Mouse (Mus musculus) CH12.LX (cell line): ENCODE measurements around the gene Rnf145. TPM values are rescaled to one million over a fixed set of nuclear protein-coding genes. Genes with fewer than 3 reads are reported as not detected.

Experiments used
- DNase-seq: peaks from one replicate; pipeline ENCODE4 v3.0.0-alpha.2; 2013; ENCODE audit errors: extremely low read depth
- H3K27ac ChIP-seq: 2 replicates; pipeline ENCODE4 v1.5.1; 2012; ENCODE audit warnings: low read depth, mild to moderate bottlenecking, control low read depth, moderate library complexity; ENCODE audit not compliant: insufficient read depth
- H3K27me3 ChIP-seq: replicated peaks from 2 replicates; pipeline ENCODE3; 2012; ENCODE audit warnings: inconsistent platforms
- H3K36me3 ChIP-seq, 2 experiments: replicated peaks in 1 of 2; 2 replicates each; pipeline versions ENCODE3 to v1.6.1; 2012; ENCODE audit warnings: inconsistent platforms in 1 of 2, low read length in 1 of 2, mild to moderate bottlenecking in 1 of 2, mixed read lengths in 1 of 2, moderate library complexity in 1 of 2; ENCODE audit not compliant: control insufficient read depth in 1 of 2, insufficient read depth in 1 of 2
- H3K4me1 ChIP-seq, 2 experiments: 2 replicates each; pipeline ENCODE4 v1.6.1; 2012; ENCODE audit warnings: inconsistent platforms in 1 of 2, moderate library complexity in 1 of 2; ENCODE audit not compliant: insufficient read depth in 2 of 2, control insufficient read depth in 1 of 2
- H3K4me2 ChIP-seq: 2 replicates; pipeline ENCODE4 v1.6.1; 2012; ENCODE audit warnings: low read depth, mild to moderate bottlenecking, control low read depth; ENCODE audit not compliant: poor library complexity, insufficient read depth, severe bottlenecking
- H3K4me3 ChIP-seq, 3 experiments: fragments of 150-350 bp in 1 of 3; sonication (generic) in 1 of 3; replicated peaks in 1 of 3; 2 replicates each; pipeline versions ENCODE3 to v1.5.1; 2011 to 2012; ENCODE audit warnings: low read depth in 2 of 3, low read length in 2 of 3, mild to moderate bottlenecking in 2 of 3, moderate library complexity in 2 of 3, control low read depth in 1 of 3, improper control_type of control experiment in 1 of 3, inconsistent platforms in 1 of 3, mixed read lengths in 1 of 3; ENCODE audit not compliant: poor library complexity in 1 of 3
- H3K79me2 ChIP-seq: replicated peaks from 2 replicates; pipeline ENCODE4 v1.6.1; 2012; ENCODE audit warnings: mild to moderate bottlenecking, moderate library complexity; ENCODE audit not compliant: control insufficient read depth, poor library complexity, insufficient read depth, severe bottlenecking; ENCODE audit errors: extremely low read depth
- H3K9ac ChIP-seq: 2 replicates; pipeline ENCODE4 v1.6.1; 2012; ENCODE audit warnings: low read depth, mild to moderate bottlenecking, control low read depth, moderate library complexity; ENCODE audit not compliant: insufficient read depth
- H3K9me3 ChIP-seq: replicated peaks from 2 replicates; pipeline ENCODE3; 2012; ENCODE audit warnings: low read length, inconsistent platforms, mixed read lengths
- BHLHE40 ChIP-seq: IDR thresholded peaks from 2 replicates; pipeline ENCODE4 v1.6.1; 2011; ENCODE audit warnings: mild to moderate bottlenecking, low read depth, low read length, improper control_type of control experiment
- CTCF ChIP-seq, 2 experiments: IDR thresholded peaks in 1 of 2; conservative IDR thresholded peaks in 1 of 2; 2 replicates each; pipeline ENCODE4 v1.5.1; 2011 to 2012; ENCODE audit warnings: low read depth in 2 of 2, low read length in 2 of 2, improper control_type of control experiment in 1 of 2, inconsistent platforms in 1 of 2, mild to moderate bottlenecking in 1 of 2, moderate library complexity in 1 of 2
- E2F4 ChIP-seq: IDR thresholded peaks from 2 replicates; pipeline ENCODE4 v1.6.1; 2011; ENCODE audit warnings: low read depth, low read length, improper control_type of control experiment; ENCODE audit not compliant: insufficient replicate concordance
- ELF1 ChIP-seq: IDR thresholded peaks from 2 replicates; pipeline ENCODE4 v1.6.1; 2014; ENCODE audit warnings: low read depth, mild to moderate bottlenecking, inconsistent platforms, low read length, improper control_type of control experiment
- ETS1 ChIP-seq: conservative IDR thresholded peaks from 2 replicates; pipeline ENCODE4 v1.6.1; 2012; ENCODE audit warnings: low read depth, mild to moderate bottlenecking, inconsistent platforms, low read length, improper control_type of control experiment, moderate library complexity
- GABPA ChIP-seq: IDR thresholded peaks from 2 replicates; pipeline ENCODE4 v1.6.1; 2012; ENCODE audit warnings: low read depth, low read length, improper control_type of control experiment, inconsistent platforms; ENCODE audit not compliant: insufficient replicate concordance
- JUND ChIP-seq: conservative IDR thresholded peaks from 2 replicates; pipeline ENCODE4 v1.6.1; 2011; ENCODE audit warnings: low read depth, low read length, improper control_type of control experiment
- KAT2A ChIP-seq: IDR thresholded peaks from 2 replicates; pipeline ENCODE4 v1.6.1; 2012; ENCODE audit warnings: low read length, improper control_type of control experiment, inconsistent platforms; ENCODE audit not compliant: insufficient replicate concordance
- MAX ChIP-seq: IDR thresholded peaks from 2 replicates; pipeline ENCODE4 v1.6.1; 2011; ENCODE audit warnings: low read length, improper control_type of control experiment
- MEF2A ChIP-seq: IDR thresholded peaks from 2 replicates; pipeline ENCODE4 v1.6.1; 2014; ENCODE audit warnings: low read depth, mild to moderate bottlenecking, inconsistent platforms, low read length, improper control_type of control experiment, borderline replicate concordance
- MXI1 ChIP-seq: IDR thresholded peaks from 2 replicates; pipeline ENCODE4 v1.6.1; 2011; ENCODE audit warnings: mild to moderate bottlenecking, low read depth, low read length, improper control_type of control experiment
- MYC ChIP-seq: IDR thresholded peaks from 2 replicates; pipeline ENCODE4 v1.6.1; 2011; ENCODE audit warnings: low read depth, mild to moderate bottlenecking, improper control_type of control experiment, low read length
- NRF1 ChIP-seq: IDR thresholded peaks from 2 replicates; pipeline ENCODE4 v1.6.1; 2014; ENCODE audit warnings: low read depth, mild to moderate bottlenecking, inconsistent platforms, low read length, improper control_type of control experiment, moderate library complexity
- PAX5 ChIP-seq: IDR thresholded peaks from 2 replicates; pipeline ENCODE4 v1.6.1; 2012; ENCODE audit warnings: low read length, inconsistent platforms, mixed read lengths
- POLR2A ChIP-seq: IDR thresholded peaks from 2 replicates; pipeline ENCODE4 v1.6.1; 2011; ENCODE audit warnings: low read depth, mild to moderate bottlenecking, improper control_type of control experiment, low read length
- POLR2AphosphoS2 ChIP-seq: IDR thresholded peaks from 2 replicates; pipeline ENCODE4 v1.6.1; 2011; ENCODE audit warnings: low read depth, low read length, improper control_type of control experiment
- RCOR1 ChIP-seq: conservative IDR thresholded peaks from 2 replicates; pipeline ENCODE4 v1.6.1; 2012; ENCODE audit warnings: low read depth, mild to moderate bottlenecking, inconsistent platforms, low read length, improper control_type of control experiment
- TBP ChIP-seq: conservative IDR thresholded peaks from 2 replicates; pipeline ENCODE4 v1.6.1; 2011; ENCODE audit warnings: low read depth, low read length, improper control_type of control experiment
- TCF12 ChIP-seq: IDR thresholded peaks from 2 replicates; pipeline ENCODE4 v1.6.1; 2014; ENCODE audit warnings: low read depth, mild to moderate bottlenecking, inconsistent platforms, low read length, improper control_type of control experiment
- USF1 ChIP-seq: IDR thresholded peaks from 2 replicates; pipeline ENCODE4 v1.6.1; 2014; ENCODE audit warnings: low read depth, mild to moderate bottlenecking, inconsistent platforms, low read length, improper control_type of control experiment
- USF2 ChIP-seq: conservative IDR thresholded peaks from 2 replicates; pipeline ENCODE4 v1.6.1; 2011; ENCODE audit warnings: low read depth, low read length, improper control_type of control experiment
- ZC3H11A ChIP-seq: IDR thresholded peaks from 2 replicates; pipeline ENCODE4 v1.6.1; 2012; ENCODE audit warnings: low read depth, mild to moderate bottlenecking, inconsistent platforms, low read length, improper control_type of control experiment
- ZKSCAN1 ChIP-seq: IDR thresholded peaks from 2 replicates; pipeline ENCODE4 v1.6.1; 2012; ENCODE audit warnings: low read depth, inconsistent platforms, low read length, improper control_type of control experiment, borderline replicate concordance
- ZNF384 ChIP-seq: IDR thresholded peaks from 2 replicates; pipeline ENCODE4 v1.6.1; 2012; ENCODE audit warnings: low read depth, low read length, improper control_type of control experiment, inconsistent platforms
- dilution Hi-C: fragments of 300-500 bp; cut with MboI; formaldehyde crosslinking; loops from 2 replicates; pipeline ENCODE4 v1.14.3; 2020; ENCODE audit warnings: low sequenced_read_pairs; ENCODE audit not compliant: extremely low pct_unique_long_range_greater_than_20kb, extremely low pct_ligation_motif_present
- in situ Hi-C: fragments of 300-500 bp; cut with MboI; formaldehyde crosslinking; loops from 3 replicates; pipeline ENCODE4 v1.14.3; 2019; ENCODE audit warnings: low sequenced_read_pairs, low pct_ligation_motif_present, low pct_unique_long_range_greater_than_20kb, mixed read lengths
- polyA plus RNA-seq: library from polyadenylated mRNA; unstranded; fragments of >175 nt; gene quantifications from 2 replicates; pipeline ENCODE4 v1.2.1, GENCODE M21; 2012; ENCODE audit warnings: low read depth; ENCODE audit not compliant: insufficient read length
- total RNA-seq, 2 experiments: library from RNA; depleted of rRNA; stranded (reverse); fragments of 300-350 nt in 1 of 2; fragments of >200 nt in 1 of 2; gene quantifications; 2 replicates each; pipeline ENCODE4 v1.2.3; 2012 to 2014

Rnf145 gene
- total and polyA plus RNA-seq, 3 experiments = 44.3 to 60.5 (median 44.5) TPM

- peak; percentile 96 for TF ChIP-seq ZC3H11A
These were observed 92.4 kb downstream of the Rnf145 start (continued) for GRCm38 (mm10) chr11:44610971-44611781.

- Histone ChIP-seq H3K36me3 (peaks cover 0 to 6% of the 10 kb centered on the region in 2 experiments), H3K27ac (peak overlapping the region; percentile 86), H3K4me2 (peak overlapping the region; percentile 85)
- in situ Hi-C loops = loop anchor here (5.0 kb wide), 2 partner anchors 400 to 930 kb away; no protein-coding TSS in a partner anchor
- TF ChIP-seq TBP = 0 out of 2 replicates have a peak, but pooled peaks have one; percentile 12
- TF ChIP-seq POLR2AphosphoS2 = 0 out of 2 replicates have a peak, but pooled peaks have one; percentile 11
- no peak for TF ChIP-seq TCF12
- TF ChIP-seq RCOR1 = no peak
- TF ChIP-seq BHLHE40 = 0 out of 2 replicates have a peak, but pooled peaks have one; percentile 28
- TF ChIP-seq E2F4 = no peak
- no peak for TF ChIP-seq ETS1
- TF ChIP-seq MEF2A = 0 out of 2 replicates have a peak, but pooled peaks have one; percentile 13
- TF ChIP-seq MYC = 0 out of 2 replicates have a peak, but pooled peaks have one; percentile 22
- TF ChIP-seq, all 38 proteins: peak for 5
- no peak for DNase-seq
- peaks cover 16 to 67% of the 10 kb centered on the region in 2 experiments for H3K4me1 ChIP-seq
- dilution Hi-C loops = no loop called here
- peak overlapping the region; percentile 70 for H3K9ac ChIP-seq
- no peaks in the 10 kb centered on the region for H3K27me3 ChIP-seq
- H3K79me2 ChIP-seq = peaks cover 14% of the 10 kb centered on the region
- peak overlapping the region; percentile 64 to 70 (median 69) for H3K4me3 ChIP-seq
- H3K9me3 ChIP-seq = no peaks in the 10 kb centered on the region
These were observed 93.4 kb downstream of the Rnf145 start for GRCm38 (mm10) chr11:44612156-44612555.

- peak overlapping the region; percentile 70 for H3K9ac ChIP-seq
- dilution Hi-C loops = no loop called here
- TF ChIP-seq POLR2A (peak; percentile 72), ELF1 (peak; percentile 57), JUND (no peak), TCF12 (peak; percentile 31), ZKSCAN1 (no peak), CTCF (conservative IDR thresholded peaks at IDR 0.05 in 1 of 2, IDR thresholded peaks at IDR 0.05 in 1 of 2; ENCODE audit: low read depth in 2 of 2, low read length in 2 of 2) (no peak; a peak in 1 of 4 replicates), E2F4 (no peak), POLR2AphosphoS2 (peak; percentile 29; the same call in 1 of the 2 replicates), NRF1 (no peak), USF2 (no peak), ZNF384 (no peak), TBP (peak; percentile 86), MAX (no peak; the same call in 1 of the 2 replicates), GABPA (no peak), PAX5 (no peak), MEF2A (peak; percentile 66; the same call in 1 of the 2 replicates), ETS1 (peak; percentile 58; the same call in 1 of the 2 replicates), USF1 (no peak), KAT2A (no peak), ZC3H11A (no peak), MYC (peak; percentile 68; the same call in 1 of the 2 replicates), MXI1 (no peak; the same call in 1 of the 2 replicates)
These were observed 94.1 kb downstream of the Rnf145 start for GRCm38 (mm10) chr11:44612681-44613410.

More at GRCm38 (mm10) chr11:44612681-44613410, 94.1 kb downstream of the Rnf145 start:
- no peaks in the 10 kb centered on the region for H3K27me3 ChIP-seq
- H3K4me2 ChIP-seq = peak overlapping the region; percentile 85
- H3K79me2 ChIP-seq = peaks cover 14% of the 10 kb centered on the region
- peak; percentile 70 for DNase-seq
- H3K4me3 ChIP-seq = peak overlapping the region; percentile 64 to 70 (median 69)
- in situ Hi-C loops = loop anchor here (5.0 kb wide), 2 partner anchors 399 to 929 kb away; no protein-coding TSS in a partner anchor
- peaks cover 16 to 62% of the 10 kb centered on the region in 2 experiments for H3K4me1 ChIP-seq
- peak overlapping the region; percentile 86 for H3K27ac ChIP-seq
- H3K36me3 ChIP-seq = peaks cover 0 to 4% of the 10 kb centered on the region in 2 experiments
- H3K9me3 ChIP-seq = no peaks in the 10 kb centered on the region
